Mouse (Mus musculus) left cerebral cortex, adult 11 months (tissue): Measurements from ENCODE around the gene Ppp2r5b.

ENCODE experiments used
- DNase-seq: peaks from one replicate; pipeline ENCODE4 v3.0.0; 2022; ENCODE audit warnings: low spot score

Ppp2r5b gene

GRCm38 (mm10) chr19:6234337-6235083 lies 1.2 kb downstream of the Ppp2r5b start:
- DNase-seq: no peak

GRCm38 (mm10) chr19:6233647-6234046 lies 2.0 kb downstream of the Ppp2r5b start:
- DNase-seq: no peak

- no peak for DNase-seq
These were observed 4.6 kb downstream of the Ppp2r5b start for GRCm38 (mm10) chr19:6231036-6231435.

- no peak for DNase-seq
These were observed 5.3 kb downstream of the Ppp2r5b start for GRCm38 (mm10) chr19:6230411-6230810.

GRCm38 (mm10) chr19:6227864-6228263 lies 7.8 kb downstream of the Ppp2r5b start:
- no peak for DNase-seq

GRCm38 (mm10) chr19:6226763-6227162 lies 8.9 kb downstream of the Ppp2r5b start:
- no peak for DNase-seq

GRCm38 (mm10) chr19:6226135-6226534 lies 9.5 kb downstream of the Ppp2r5b start, which contains the start of gene Gpha2:
Gpha2 (plus strand) TSS chr19:6226380.
- DNase-seq: no peak

- no peak for DNase-seq
These were observed 17.1 kb downstream of the Ppp2r5b start for GRCm38 (mm10) chr19:6218606-6219005.

- DNase-seq: no peak
These were observed 19.5 kb downstream of the Ppp2r5b start for GRCm38 (mm10) chr19:6216046-6216705.

- DNase-seq: no peak
These were observed 29.0 kb downstream of the Ppp2r5b start for GRCm38 (mm10) chr19:6206716-6207115.

GRCm38 (mm10) chr19:6204265-6204664 lies 31.4 kb downstream of the Ppp2r5b start:
- DNase-seq: no peak

GRCm38 (mm10) chr19:6184131-6184530 lies 51.5 kb downstream of the Ppp2r5b start, which contains the start of gene Majin:
Majin (plus strand) TSS chr19:6184388.
- DNase-seq: no peak

GRCm38 (mm10) chr19:6182534-6182933 lies 53.1 kb downstream of the Ppp2r5b start:
- no peak for DNase-seq

GRCm38 (mm10) chr19:6181629-6182028 lies 54.0 kb downstream of the Ppp2r5b start:
- no peak for DNase-seq

- DNase-seq: no peak
These were observed 56.9 kb downstream of the Ppp2r5b start for GRCm38 (mm10) chr19:6178775-6179174.
